Mouse (Mus musculus): ENCODE measurements around the gene Sdad1. TPM values are rescaled to one million over a fixed set of nuclear protein-coding genes. Genes with fewer than 3 reads are reported as not detected.
"Not testable (repeated sequence)": the region's sequence is repeated elsewhere in the genome, so short reads cannot be mapped to it uniquely, and the experiment has no call there.

Gene Sdad1
- 33.9 and 39.8 TPM in 2 replicates for polyA plus RNA-seq (2015; fragmentation: Nextera tagmentation; extraction: Ambion mirVana)

DNA sequence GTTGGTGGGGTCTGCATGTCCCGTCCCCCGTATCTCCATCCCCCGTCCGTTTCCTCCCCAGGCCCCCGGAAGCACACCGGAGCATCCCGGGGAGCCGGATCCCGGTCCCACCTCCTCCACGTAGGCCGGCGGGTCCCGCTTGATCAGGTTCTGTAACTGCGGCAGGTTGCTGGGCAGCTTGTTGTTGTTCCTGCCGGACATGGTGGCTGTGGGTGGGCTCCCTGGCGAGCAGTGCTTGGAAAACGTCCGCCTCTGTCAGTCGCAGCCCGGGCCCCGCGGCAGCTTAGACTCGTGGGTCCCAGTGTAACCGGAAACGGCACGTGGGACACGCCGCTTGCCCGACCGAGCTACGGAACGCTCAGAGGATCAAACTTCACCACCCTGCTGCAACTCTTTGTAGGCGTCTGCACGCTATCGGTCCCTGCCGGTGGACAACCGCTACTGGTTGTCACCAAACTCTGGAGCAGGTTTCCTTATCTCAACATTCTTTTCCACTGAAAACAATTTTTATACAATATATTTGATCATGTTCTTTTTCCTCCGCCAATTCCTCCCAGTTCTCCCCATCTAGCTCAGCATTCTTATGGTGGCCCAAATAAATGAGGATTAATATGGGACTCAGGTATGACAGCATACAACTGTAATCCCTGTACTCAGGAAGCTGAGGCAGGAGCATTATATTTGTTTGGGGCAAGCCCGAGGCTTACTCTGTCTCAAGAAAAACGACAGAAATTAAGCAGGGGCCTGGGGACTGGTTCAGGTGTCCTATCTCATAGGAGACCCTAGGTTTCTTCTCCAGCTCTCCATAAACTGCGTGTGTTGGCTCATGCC is at the start of gene Sdad1:
Gene Sdad1 (minus strand): TSS at position 799 of the 831 bp plus-strand sequence.
- WGBS: 3% methylated on average over 34 of the region's 41 CpGs
- Histone ChIP-seq H3K4me2 (peak within 1 kb of the TSS; percentile 78), H3K27ac (no peak within 1 kb of the TSS), H3K9me3 (replicated peaks) (no peaks in the 10 kb centered on the region), H3K9ac (peak within 1 kb of the TSS; percentile 72), H3K4me3 (peak within 1 kb of the TSS; percentile 78), H3K4me1 (peaks cover 12% of the 10 kb centered on the region), H3K27me3 (no peaks in the 10 kb centered on the region), H3K36me3 (ENCODE audit: poor library complexity, severe bottlenecking) (peaks cover 9% of the 10 kb centered on the region)
- ATAC-seq: peak; percentile 97

DNA sequence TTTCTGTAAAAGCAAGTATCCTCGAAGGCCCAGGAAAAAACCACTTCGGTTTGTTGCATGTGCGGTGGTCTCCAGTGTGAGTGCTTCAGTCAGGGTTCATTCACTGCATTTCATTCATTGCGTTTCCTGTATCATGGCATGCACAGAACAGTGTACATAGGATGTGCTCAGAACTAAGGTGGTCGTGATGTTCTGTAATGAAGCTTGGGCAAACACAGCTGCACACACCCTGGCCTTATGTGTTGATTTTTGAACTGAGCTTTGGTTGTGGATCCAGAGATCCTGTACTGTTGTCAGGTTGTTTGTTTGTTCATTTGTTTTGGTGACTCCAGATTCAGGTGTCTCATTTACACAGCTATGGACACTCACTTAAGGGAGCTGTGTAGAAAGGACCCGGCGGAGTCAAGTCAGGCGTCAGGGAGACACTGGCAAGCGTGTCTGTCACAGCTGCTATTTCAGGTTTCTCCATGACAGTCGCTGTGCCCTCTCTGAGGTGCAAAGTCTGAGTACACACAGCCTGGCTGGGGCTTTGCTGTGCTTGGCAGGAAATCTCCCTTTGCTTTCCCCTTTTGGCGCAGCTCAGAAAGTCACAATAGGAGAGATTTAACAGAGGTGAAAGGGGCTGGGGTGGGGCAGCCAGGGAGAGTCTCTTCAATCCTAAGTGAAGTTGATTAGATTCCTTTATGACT is 48.6 kb upstream of the Sdad1 start:
- Histone ChIP-seq H3K27me3 (no peaks in the 10 kb centered on the region), H3K4me3 (no peak overlapping the region), H3K36me3 (ENCODE audit: poor library complexity, severe bottlenecking) (no peaks in the 10 kb centered on the region), H3K4me2 (no peak overlapping the region), H3K4me1 (no peaks in the 10 kb centered on the region), H3K9me3 (replicated peaks) (no peaks in the 10 kb centered on the region), H3K27ac (no peak overlapping the region), H3K9ac (no peak overlapping the region)
- no peak for ATAC-seq
- 79% methylated on average over 11 of the region's 11 CpGs for WGBS

DNA sequence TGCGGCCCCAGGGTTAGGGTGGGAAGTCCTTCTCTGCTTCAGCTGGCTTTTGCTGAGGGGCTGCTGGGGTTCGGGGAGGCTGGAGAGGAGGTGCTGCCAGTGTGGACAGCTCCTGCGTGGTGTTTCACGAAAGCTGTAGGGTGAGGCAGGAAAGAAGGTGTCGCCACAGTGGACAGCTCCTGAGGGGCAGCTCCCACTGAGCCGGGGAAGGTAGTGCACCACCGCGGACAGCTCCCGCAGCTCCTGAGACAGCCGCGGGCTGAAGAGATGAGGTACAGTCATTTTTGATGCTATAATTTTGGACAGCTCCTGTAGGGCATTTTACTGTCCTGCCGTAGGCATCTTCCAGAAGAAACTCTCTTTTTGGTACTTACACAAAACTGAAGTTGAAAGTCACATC is 47.8 kb upstream of the Sdad1 start:
- 60% methylated on average over 11 of the region's 12 CpGs for WGBS
- H3K36me3 ChIP-seq (ENCODE audit: poor library complexity, severe bottlenecking): no peaks in the 10 kb centered on the region
- no peaks in the 10 kb centered on the region for H3K9me3 ChIP-seq (replicated peaks)
- no peaks in the 10 kb centered on the region for H3K27me3 ChIP-seq
- H3K4me3 ChIP-seq: no peak overlapping the region
- no peak overlapping the region for H3K9ac ChIP-seq
- H3K4me1 ChIP-seq: no peaks in the 10 kb centered on the region
- ATAC-seq: no peak
- no peak overlapping the region for H3K4me2 ChIP-seq
- no peak overlapping the region for H3K27ac ChIP-seq

DNA sequence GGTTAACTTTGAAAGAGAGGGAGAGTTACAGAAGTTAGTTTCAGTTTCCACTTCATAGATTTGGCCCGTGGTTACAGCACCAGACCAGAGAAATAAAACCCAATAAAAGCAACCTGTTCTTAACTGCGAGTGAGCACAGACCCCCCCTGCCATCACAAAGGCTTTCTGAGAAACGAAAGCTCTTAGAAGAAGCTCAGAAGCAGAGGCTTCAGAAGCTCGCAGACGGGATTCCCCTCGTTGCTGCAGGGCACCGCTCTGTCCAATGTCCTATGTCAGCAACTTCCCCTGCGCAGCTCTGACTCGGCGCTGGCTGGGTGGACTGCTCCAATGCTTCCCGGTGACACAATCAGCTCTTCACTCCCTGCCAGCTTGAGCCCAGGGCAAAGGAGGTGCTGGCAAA is 43.2 kb upstream of the Sdad1 start:
- no peaks in the 10 kb centered on the region for H3K27me3 ChIP-seq
- 59% methylated on average over 11 of the region's 11 CpGs for WGBS
- no peak overlapping the region for H3K4me3 ChIP-seq
- ATAC-seq: no peak
- H3K9me3 ChIP-seq (replicated peaks): no peaks in the 10 kb centered on the region
- H3K27ac ChIP-seq: no peak overlapping the region
- 0 out of 2 replicates have a peak overlapping the region, but pooled peaks have one; percentile 5 for H3K4me2 ChIP-seq
- peak overlapping the region; percentile 21; the same call in 1 of the 2 replicates for H3K9ac ChIP-seq
- H3K36me3 ChIP-seq (ENCODE audit: poor library complexity, severe bottlenecking): no peaks in the 10 kb centered on the region
- peaks cover 4% of the 10 kb centered on the region for H3K4me1 ChIP-seq

DNA sequence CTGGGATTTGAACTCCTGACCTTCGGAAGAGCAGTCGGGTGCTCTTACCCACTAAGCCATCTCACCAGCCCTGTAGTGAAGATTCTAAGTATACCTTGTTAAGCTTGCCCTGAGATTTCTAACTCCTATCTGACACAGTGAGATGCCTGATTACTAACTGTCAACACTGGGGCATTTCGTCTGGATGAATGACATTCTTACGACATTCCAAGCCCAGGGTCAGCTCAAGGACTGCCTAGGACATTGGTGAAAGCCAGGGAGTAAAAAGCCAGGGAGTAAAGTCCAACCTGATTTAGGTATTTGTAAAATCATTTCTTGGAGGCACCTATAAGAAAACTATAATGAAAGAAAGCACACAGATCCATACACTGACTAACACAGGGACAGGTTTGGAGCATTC is 42.4 kb upstream of the Sdad1 start:
- H3K27ac ChIP-seq; H3K9ac ChIP-seq; H3K36me3 ChIP-seq (ENCODE audit: poor library complexity, severe bottlenecking); H3K4me1 ChIP-seq; H3K9me3 ChIP-seq (replicated peaks); H3K4me2 ChIP-seq; H3K4me3 ChIP-seq; H3K27me3 ChIP-seq; ATAC-seq: not testable (repeated sequence)
- WGBS: 84% methylated on average over 4 of the region's 4 CpGs

DNA sequence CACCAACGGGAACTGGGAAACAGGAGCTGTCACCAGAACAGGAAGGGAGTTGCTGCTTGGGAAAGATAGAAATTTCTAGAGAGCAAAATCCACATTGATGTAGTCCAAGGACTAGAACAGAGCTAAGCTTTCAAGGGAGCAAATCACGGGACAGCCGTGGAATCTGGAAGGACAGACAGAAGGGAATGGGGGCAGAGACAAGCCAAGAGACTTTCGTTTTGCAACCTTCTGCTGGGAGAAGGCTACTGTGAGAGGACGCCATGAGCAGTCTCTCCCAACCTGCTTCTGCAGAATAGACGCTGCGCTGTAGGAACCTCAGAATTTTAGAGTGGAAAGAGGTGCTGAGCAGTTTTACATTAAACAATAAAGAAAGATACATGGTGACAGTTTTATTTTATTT is 39.5 kb upstream of the Sdad1 start:
- WGBS: 84% methylated on average over 7 of the region's 7 CpGs
- Histone ChIP-seq H3K9ac (no peak overlapping the region), H3K4me3 (no peak overlapping the region), H3K27ac (no peak overlapping the region), H3K4me1 (peaks cover 8% of the 10 kb centered on the region), H3K27me3 (no peaks in the 10 kb centered on the region), H3K9me3 (replicated peaks) (no peaks in the 10 kb centered on the region), H3K4me2 (no peak overlapping the region), H3K36me3 (ENCODE audit: poor library complexity, severe bottlenecking) (no peaks in the 10 kb centered on the region)
- no peak for ATAC-seq

DNA sequence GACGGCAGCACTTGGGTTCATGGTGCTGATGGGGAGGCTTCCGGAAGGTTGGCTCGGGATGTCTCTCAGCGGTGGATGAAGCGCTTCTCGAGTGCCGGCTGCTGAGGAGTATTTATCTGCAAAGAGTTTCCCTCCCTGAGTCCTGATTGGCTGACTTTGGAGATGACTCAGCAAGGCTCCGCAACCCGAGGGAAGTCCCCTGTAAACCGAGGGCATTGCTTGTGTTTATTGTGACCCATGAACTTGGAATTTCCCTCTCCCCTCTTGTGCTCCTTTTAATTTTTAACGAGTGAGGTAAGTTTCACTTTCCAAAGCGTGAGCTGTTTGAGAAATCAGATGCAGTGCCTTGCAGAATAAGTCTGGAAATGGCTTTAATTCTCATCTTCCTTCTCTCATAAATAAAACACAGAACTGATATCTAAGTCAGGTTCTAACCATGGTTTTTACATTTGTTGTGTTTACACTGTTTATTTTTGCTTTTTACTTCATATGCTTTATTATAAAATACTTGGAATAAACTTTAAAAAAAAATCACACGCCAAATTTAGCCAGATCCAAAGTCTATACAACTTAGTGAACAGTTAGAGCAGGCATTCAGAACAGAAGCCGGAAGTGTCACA is 38.6 kb upstream of the Sdad1 start, which contains the start of gene Cxcl10:
Gene Cxcl10 (minus strand): TSS at position 96 of the 620 bp plus-strand sequence.
- H3K4me2 ChIP-seq: peak within 1 kb of the TSS; percentile 54
- H3K9ac ChIP-seq: no peak within 1 kb of the TSS
- WGBS: 19% methylated on average over 14 of the region's 14 CpGs
- H3K36me3 ChIP-seq (ENCODE audit: poor library complexity, severe bottlenecking): no peaks in the 10 kb centered on the region
- H3K27me3 ChIP-seq: no peaks in the 10 kb centered on the region
- H3K27ac ChIP-seq: no peak within 1 kb of the TSS
- peaks cover 8% of the 10 kb centered on the region for H3K4me1 ChIP-seq
- peak; percentile 68; the same call in 1 of the 2 replicates for ATAC-seq
- H3K9me3 ChIP-seq (replicated peaks): no peaks in the 10 kb centered on the region
- peak within 1 kb of the TSS; percentile 18; the same call in 1 of the 2 replicates for H3K4me3 ChIP-seq

DNA sequence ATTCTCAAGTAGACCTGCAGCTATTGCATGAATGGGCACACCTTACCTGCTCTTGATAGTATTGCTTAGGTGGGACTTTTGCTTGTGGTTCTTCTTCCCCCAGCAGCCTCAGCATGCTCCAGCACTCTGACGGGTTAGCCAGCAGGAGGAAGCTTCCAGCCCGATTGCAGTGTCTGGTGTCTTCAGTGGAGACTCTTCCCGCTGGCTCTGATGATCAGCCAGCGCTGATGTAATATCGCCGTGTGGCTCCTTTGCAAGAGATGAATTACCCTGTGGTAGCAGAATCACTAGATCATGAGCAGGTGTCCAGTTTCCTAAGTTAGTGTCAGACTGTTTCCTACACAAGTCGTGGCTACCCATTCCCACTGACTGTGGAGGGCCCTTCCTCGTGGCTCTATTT is 34.7 kb upstream of the Sdad1 start:
- Histone ChIP-seq H3K27ac (no peak overlapping the region), H3K9ac (no peak overlapping the region), H3K4me3 (no peak overlapping the region), H3K4me1 (peaks cover 8% of the 10 kb centered on the region), H3K4me2 (no peak overlapping the region), H3K27me3 (no peaks in the 10 kb centered on the region), H3K9me3 (replicated peaks) (no peaks in the 10 kb centered on the region), H3K36me3 (ENCODE audit: poor library complexity, severe bottlenecking) (no peaks in the 10 kb centered on the region)
- WGBS: 89% methylated on average over 8 of the region's 8 CpGs
- no peak for ATAC-seq

DNA sequence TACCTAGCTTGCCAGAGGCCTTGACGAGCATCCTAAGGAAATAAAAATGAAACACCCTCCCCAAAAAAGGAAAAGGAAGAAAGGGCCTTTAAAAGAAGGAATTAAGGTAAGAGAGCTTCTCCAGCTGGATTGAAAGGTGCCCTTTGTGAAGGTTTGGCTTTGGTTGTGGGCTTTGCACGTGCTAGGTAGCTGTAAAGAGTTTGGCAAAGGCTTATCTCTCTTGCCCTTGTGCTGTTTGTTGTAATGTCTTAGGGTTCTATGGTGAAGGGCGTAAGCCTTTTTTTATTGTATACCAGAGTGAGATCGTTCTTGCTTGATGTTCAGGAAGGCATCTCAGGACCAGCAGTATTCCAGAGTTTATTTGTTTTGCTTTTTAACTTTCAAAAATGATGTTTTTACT is 30.3 kb upstream of the Sdad1 start:
- no peak overlapping the region for H3K27ac ChIP-seq
- H3K4me3 ChIP-seq: no peak overlapping the region
- no peaks in the 10 kb centered on the region for H3K27me3 ChIP-seq
- H3K9ac ChIP-seq: no peak overlapping the region
- H3K36me3 ChIP-seq (ENCODE audit: poor library complexity, severe bottlenecking): no peaks in the 10 kb centered on the region
- H3K9me3 ChIP-seq (replicated peaks): no peaks in the 10 kb centered on the region
- no peaks in the 10 kb centered on the region for H3K4me1 ChIP-seq
- no peak overlapping the region for H3K4me2 ChIP-seq
- no peak for ATAC-seq
- WGBS: 75% methylated on average over 4 of the region's 4 CpGs

DNA sequence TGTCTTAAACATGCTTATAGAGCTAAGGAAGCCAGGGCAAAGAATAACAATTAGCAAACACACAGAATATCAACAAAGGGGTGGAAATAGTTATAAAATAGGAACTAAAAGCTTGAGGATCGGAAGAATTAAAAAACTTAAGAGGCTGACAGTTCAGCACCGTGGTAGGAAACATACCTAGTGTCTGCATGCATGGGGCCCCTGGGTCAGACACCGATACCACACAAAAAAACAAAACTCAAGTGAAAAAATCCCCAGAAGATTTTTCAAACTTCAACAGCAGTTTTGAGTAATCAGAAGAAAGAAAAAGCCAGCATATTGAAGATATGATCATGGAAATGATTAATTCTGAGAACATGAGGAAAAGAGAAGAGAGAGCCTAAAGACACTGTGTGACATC is 26.5 kb upstream of the Sdad1 start:
- no peaks in the 10 kb centered on the region for H3K27me3 ChIP-seq
- ATAC-seq: no peak

DNA sequence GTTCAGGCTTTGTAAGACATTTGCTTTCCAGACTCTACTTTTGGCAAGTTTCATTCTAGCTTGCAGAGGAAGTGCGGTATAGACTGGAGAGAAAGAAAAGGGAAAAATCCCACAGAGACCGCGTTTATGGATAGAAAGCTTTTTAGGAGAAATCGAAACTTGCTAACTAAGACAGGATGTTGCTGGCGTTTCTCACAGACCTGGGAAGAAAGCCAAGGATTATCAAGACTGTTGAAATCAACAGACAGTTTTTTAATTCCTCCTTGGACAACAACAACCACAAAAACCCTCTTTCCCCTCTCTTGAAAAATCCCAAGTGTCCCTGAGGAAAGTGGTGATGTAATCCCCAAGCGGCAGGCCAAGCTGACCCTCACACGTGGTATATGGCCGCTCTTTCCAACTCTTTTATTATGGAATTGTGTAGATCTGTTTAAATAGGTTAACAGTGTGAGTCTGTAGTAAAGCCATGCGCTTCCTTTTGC is 22.1 kb upstream of the Sdad1 start:
- H3K4me3 ChIP-seq: no peak overlapping the region
- H3K36me3 ChIP-seq (ENCODE audit: poor library complexity, severe bottlenecking): no peaks in the 10 kb centered on the region
- no peak for ATAC-seq
- H3K4me2 ChIP-seq: no peak overlapping the region
- no peak overlapping the region for H3K9ac ChIP-seq
- no peaks in the 10 kb centered on the region for H3K4me1 ChIP-seq
- no peaks in the 10 kb centered on the region for H3K27me3 ChIP-seq
- H3K9me3 ChIP-seq (replicated peaks): no peaks in the 10 kb centered on the region
- 67% methylated on average over 9 of the region's 9 CpGs for WGBS
- no peak overlapping the region for H3K27ac ChIP-seq

More for the DNA sequence above, 26.5 kb upstream of the Sdad1 start:
- H3K4me2 ChIP-seq: no peak overlapping the region
- no peaks in the 10 kb centered on the region for H3K4me1 ChIP-seq
- WGBS: 85% methylated on average over 3 of the region's 3 CpGs
- H3K4me3 ChIP-seq: no peak overlapping the region
- no peaks in the 10 kb centered on the region for H3K36me3 ChIP-seq (ENCODE audit: poor library complexity, severe bottlenecking)
- no peaks in the 10 kb centered on the region for H3K9me3 ChIP-seq (replicated peaks)
- no peak overlapping the region for H3K27ac ChIP-seq
- no peak overlapping the region for H3K9ac ChIP-seq
